ENCODE assay signal across 17 mouse cellular contexts in the genomic region with DNA sequence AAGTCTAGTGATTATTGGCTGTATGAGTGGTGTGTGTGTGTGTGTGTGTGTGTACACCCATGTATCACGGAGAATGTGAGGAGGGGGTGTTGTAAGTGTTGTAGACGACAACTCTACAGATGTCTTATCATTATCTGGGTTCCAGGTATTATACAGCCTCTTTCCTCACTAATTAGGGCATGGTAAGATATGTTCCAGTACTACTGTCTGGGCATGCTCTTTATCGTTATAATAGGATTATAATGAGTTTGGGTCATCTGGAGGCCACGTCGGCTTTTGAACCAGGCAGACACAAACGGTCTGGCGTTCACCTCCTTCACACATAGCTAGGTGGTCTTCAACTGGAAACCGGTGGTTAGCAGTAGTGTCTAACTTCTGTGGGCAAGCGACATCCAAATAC. TPM values are rescaled to one million over a fixed set of nuclear protein-coding genes. Genes with fewer than 3 reads are reported as not detected.
DNase-seq lines count a peak whose midpoint lies in the region; ATAC-seq and TF ChIP-seq lines count a peak whose summit lies in the region.
"Had no signal": no experiment of that assay in that cellular context is flagged by ENCODE, and none has a peak within 500 bp of the region (broad histone marks: within the 10 kb centered on the region; RNA-seq: fewer than 3 reads in every experiment).

No protein-coding gene starts in this region.

- no peak overlapping the region for H3K4me2 ChIP-seq in lung, embryonic 15.5 days
- peak overlapping the region; percentile 41 for H3K4me2 ChIP-seq in liver, embryonic 12.5 days
- H3K4me2 ChIP-seq: heart, embryonic 13.5 days; stomach, embryonic 15.5 days had no signal

- in situ Hi-C loops in ES-E14 (cut with MboI; ENCODE audit: low sequenced_read_pairs in 2 of 2, unreplicated experiment in 2 of 2): no loop called here

- no peak for TF ChIP-seq CTCF in lung, adult 2 months (IDR thresholded peaks at IDR 0.05; ENCODE audit: insufficient read depth, low read length)

- TF ChIP-seq POLR2A in lung, adult 2 months (IDR thresholded peaks at IDR 0.05; ENCODE audit: borderline replicate concordance, extremely low read depth, low read depth, low read length): no peak

- H3K4me1 ChIP-seq in lung, embryonic 15.5 days: peaks cover 57% of the 10 kb centered on the region
- peaks cover 18% of the 10 kb centered on the region; the same call in 1 of the 2 replicates for H3K4me1 ChIP-seq in lung, adult 2 months (ENCODE audit: control insufficient read depth, insufficient read depth, low read length)
- H3K4me1 ChIP-seq in ES-E14 (ENCODE audit: control insufficient read depth in 2 of 2, insufficient read depth in 2 of 2, low read length in 2 of 2, poor library complexity in 1 of 2): peaks cover 28 to 43% of the 10 kb centered on the region in 2 experiments
- H3K4me1 ChIP-seq in liver, embryonic 12.5 days: peaks cover 99% of the 10 kb centered on the region

- WGBS in lung, embryonic 15.5 days: 71% methylated on average over 9 of the region's 9 CpGs
- WGBS in lung, adult 2 months: 77% methylated on average over 9 of the region's 9 CpGs
- WGBS in liver, embryonic 12.5 days (ENCODE audit: insufficient replicate concordance): 49% methylated on average over 9 of the region's 9 CpGs

- DNase-seq in lung, adult 2 months: no peak
- no peak for DNase-seq in ES-E14 (ENCODE audit: low read depth, low spot score)
- peak; percentile 39 for DNase-seq in retina, embryonic 14.5 days (ENCODE audit: low spot score)
- no peak for DNase-seq in spleen, adult 18-20 months
- no peak for DNase-seq in kidney, postnatal 10 days
- DNase-seq: adrenal gland, postnatal 10 days; cerebellum, adult 11 months; cerebellum, postnatal 25 days; heart, postnatal 36 days; thymus, adult 2 months had no signal

- ATAC-seq in lung, embryonic 15.5 days (ENCODE audit: borderline replicate concordance, extremely low read depth, low FRiP score, low TSS enrichment): no peak
- ATAC-seq in liver, embryonic 12.5 days: no peak
- ATAC-seq: forebrain, embryonic 16.5 days; midbrain, embryonic 16.5 days had no signal

- no peak overlapping the region for H3K9ac ChIP-seq in lung, embryonic 15.5 days
- H3K9ac ChIP-seq in ES-E14 (ENCODE audit: insufficient read depth, low read depth, low read length, poor library complexity, severe bottlenecking): peak overlapping the region; percentile 68
- H3K9ac ChIP-seq in liver, embryonic 12.5 days: peak overlapping the region; percentile 3; the same call in 1 of the 2 replicates
- H3K9ac ChIP-seq: heart, embryonic 13.5 days; stomach, embryonic 15.5 days had no signal

- H3K36me3 ChIP-seq in lung, embryonic 15.5 days: no peaks in the 10 kb centered on the region
- H3K36me3 ChIP-seq in ES-E14 (ENCODE audit: control insufficient read depth, insufficient read depth, low read length, poor library complexity, severe bottlenecking): no peaks in the 10 kb centered on the region
- H3K36me3 ChIP-seq in liver, embryonic 12.5 days: no peaks in the 10 kb centered on the region
- H3K36me3 ChIP-seq: heart, embryonic 13.5 days; stomach, embryonic 15.5 days had no signal

- H3K27me3 ChIP-seq in lung, embryonic 15.5 days: no peaks in the 10 kb centered on the region
- no peaks in the 10 kb centered on the region for H3K27me3 ChIP-seq in liver, embryonic 12.5 days (replicated peaks)
- H3K27me3 ChIP-seq: heart, embryonic 13.5 days; stomach, embryonic 15.5 days had no signal

- H3K4me3 ChIP-seq in lung, embryonic 15.5 days: no peak overlapping the region
- H3K4me3 ChIP-seq in lung, adult 2 months (replicated peaks; ENCODE audit: extremely low read depth, low read depth, low read length): no peak overlapping the region
- peak overlapping the region; percentile 35 to 40; a peak in 2 of 4 replicates for H3K4me3 ChIP-seq in ES-E14 (ENCODE audit: insufficient read depth in 1 of 2, low read depth in 1 of 2, low read length in 2 of 2, poor library complexity in 1 of 2, severe bottlenecking in 1 of 2)
- H3K4me3 ChIP-seq in liver, embryonic 12.5 days: no peak overlapping the region
- H3K4me3 ChIP-seq: heart, embryonic 13.5 days; stomach, embryonic 15.5 days had no signal

- peak overlapping the region; percentile 60 for H3K27ac ChIP-seq in lung, embryonic 15.5 days
- H3K27ac ChIP-seq in ES-E14 (ENCODE audit: insufficient read depth, low read depth, low read length, poor library complexity, severe bottlenecking): peak overlapping the region; percentile 91
- peak overlapping the region; percentile 79 for H3K27ac ChIP-seq in liver, embryonic 12.5 days
- H3K27ac ChIP-seq: heart, embryonic 13.5 days; macrophage; stomach, embryonic 15.5 days had no signal

- no peaks in the 10 kb centered on the region for H3K9me3 ChIP-seq in lung, embryonic 15.5 days
- no peaks in the 10 kb centered on the region for H3K9me3 ChIP-seq in ES-E14 (ENCODE audit: control insufficient read depth, insufficient read depth, low read depth, low read length)
- H3K9me3 ChIP-seq in liver, embryonic 12.5 days (replicated peaks): no peaks in the 10 kb centered on the region
- H3K9me3 ChIP-seq: heart, embryonic 13.5 days; stomach, embryonic 15.5 days had no signal

TF ChIP-seq in ES-E14, 5 proteins besides CTCF, POLR2A, EP300 and RAD21:
- TF ChIP-seq HCFC1 (IDR thresholded peaks at IDR 0.05; ENCODE audit: borderline replicate concordance, insufficient read depth, low read length): no peak
- TF ChIP-seq MAFK (IDR thresholded peaks at IDR 0.05; ENCODE audit: insufficient read depth, low read depth, low read length): no peak
- no peak for TF ChIP-seq ZC3H11A (IDR thresholded peaks at IDR 0.05; ENCODE audit: borderline replicate concordance, low read depth, low read length)
- TF ChIP-seq ZNF384 (IDR thresholded peaks at IDR 0.05; ENCODE audit: low read depth, low read length): no peak
- TF ChIP-seq CHD2 (IDR thresholded peaks at IDR 0.05; ENCODE audit: low read depth, low read length): no peak

RNA-seq across cellular contexts. Expression of gene Pitpnc1, which starts 58.9 kb away (rescaled TPM):
- polyA plus RNA-seq in lung, embryonic 15.5 days (2015; fragmentation: Nextera tagmentation; extraction: Ambion mirVana): 15.9 and 16.7 TPM in 2 replicates
- polyA plus RNA-seq in lung, adult 2 months (2012; rRNA removed): 27.2 and 39.0 TPM in 2 replicates
- total RNA-seq in ES-E14 (2012; rRNA removed): 37.3 and 42.9 TPM in 2 replicates
- polyA plus RNA-seq in liver, embryonic 12.5 days (2016; fragmentation: Nextera tagmentation; extraction: Ambion mirVana): 9.7 and 9.9 TPM in 2 replicates

Comparison
In these comparisons a context has a peak if more than half of its experiments do, and no peak if none do; other contexts are left out.
1. H3K4me3 ChIP-seq: peak in ES-E14 (2 of 2); none in lung, embryonic 15.5 days (single experiment), lung, adult 2 months (single experiment) and liver, embryonic 12.5 days (single experiment).
2. Peak in every context shown above with its lines, with median percentiles within 50 percentile points of each other: H3K27ac ChIP-seq.